Mouse (Mus musculus) CD4-positive, CD25-positive, alpha-beta regulatory T cell, adult 4 months (primary cell): ENCODE measurements around the gene Sez6l. TPM values are rescaled to one million over a fixed set of nuclear protein-coding genes. Genes with fewer than 3 reads are reported as not detected.

Source experiments
- ATAC-seq: one replicate; pipeline ENCODE4 v1.8.0; 2017
- polyA plus RNA-seq, 2 experiments: library from polyadenylated mRNA; unstranded; fragments of 100-300 nt; shearing (Covaris generic); gene quantifications; one replicate each; pipeline ENCODE4 v1.2.1; 2017

Sez6l gene
- not detected for polyA plus RNA-seq

DNA sequence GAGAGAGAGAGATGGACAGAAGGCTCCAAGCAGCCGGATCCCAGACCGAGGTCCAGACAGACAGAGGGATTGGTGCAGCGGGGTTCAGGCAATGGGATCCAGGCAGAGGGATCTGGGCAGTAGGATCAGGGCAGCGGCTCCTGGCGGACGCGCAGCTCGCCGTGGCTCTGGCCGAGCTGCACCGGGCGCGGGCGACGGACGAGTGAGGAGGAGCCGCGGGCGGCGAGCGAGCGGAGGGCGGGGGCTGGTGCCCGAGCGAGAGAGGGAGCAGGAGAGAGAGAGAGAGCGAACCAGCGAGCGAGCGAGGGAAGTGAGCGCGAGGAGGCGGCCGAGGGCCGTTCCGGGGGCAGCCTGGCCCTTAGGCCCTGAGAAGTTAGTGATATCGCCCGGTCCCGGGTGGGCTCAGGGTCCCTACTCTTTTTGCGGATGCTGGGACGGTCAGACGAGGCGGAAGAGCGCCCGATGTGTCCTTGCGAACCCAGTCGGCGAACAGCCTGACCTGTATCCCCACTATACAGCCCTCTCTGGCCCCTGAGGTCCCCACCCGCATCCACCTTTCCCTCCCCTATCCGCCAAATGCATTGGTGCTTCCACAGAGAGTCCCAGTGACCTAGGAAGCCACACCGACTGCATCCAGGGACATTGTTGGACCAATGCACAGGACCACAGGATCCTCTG, at the start of gene Sez6l:
Gene Sez6l, minus strand, starts transcription at position 193 of the 678 bp plus-strand sequence.
- no peak for ATAC-seq

DNA sequence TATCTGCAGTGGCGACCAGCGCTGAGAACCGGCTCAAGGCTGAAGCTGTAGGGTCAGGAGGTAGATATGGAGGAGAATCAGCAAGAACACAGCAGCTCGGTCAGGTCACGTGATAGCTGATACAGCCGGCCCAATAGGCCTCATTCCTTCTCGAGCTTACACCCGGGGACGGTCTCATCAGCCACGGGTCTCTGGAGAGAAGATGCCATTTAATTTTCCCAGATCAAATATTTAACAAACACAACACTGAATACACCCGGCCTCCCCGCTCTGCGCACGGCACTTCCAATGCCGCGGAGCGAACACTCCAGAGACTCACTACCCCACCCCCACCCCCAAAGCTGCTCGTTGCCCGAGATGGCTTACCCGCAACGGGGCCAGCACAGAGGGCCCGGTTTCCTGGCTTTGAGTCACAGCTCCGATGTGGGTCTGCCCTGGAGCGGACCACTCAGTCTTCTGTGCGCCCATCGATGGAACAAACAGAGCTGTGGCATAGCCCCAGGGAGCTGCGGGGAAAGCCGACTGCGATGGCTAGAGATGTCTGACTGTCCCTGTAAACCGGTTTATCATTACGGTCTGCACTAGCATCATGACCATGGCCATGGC, 48.7 kb upstream of the Sez6l start:
- ATAC-seq: no peak

DNA sequence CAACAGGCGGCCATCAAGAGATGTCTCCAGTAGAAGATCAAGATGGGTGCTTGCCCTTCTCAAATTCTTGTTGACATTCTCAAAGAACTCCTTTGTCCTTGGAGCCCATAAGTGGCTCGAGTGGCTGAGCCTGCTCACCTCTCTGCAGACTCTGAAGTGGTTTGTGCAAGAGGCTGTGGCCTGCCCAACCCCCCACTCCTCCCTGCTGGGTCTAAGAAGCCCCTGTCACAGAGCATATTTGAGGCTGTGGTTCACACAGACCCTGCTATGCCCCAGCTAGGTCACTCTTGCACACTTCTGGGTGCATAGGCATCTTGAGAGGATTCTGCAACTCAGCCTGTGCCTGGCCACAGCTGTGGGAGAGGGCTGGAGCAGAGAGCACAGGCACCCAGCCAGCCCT, 46.0 kb upstream of the Sez6l start:
- no peak for ATAC-seq

DNA sequence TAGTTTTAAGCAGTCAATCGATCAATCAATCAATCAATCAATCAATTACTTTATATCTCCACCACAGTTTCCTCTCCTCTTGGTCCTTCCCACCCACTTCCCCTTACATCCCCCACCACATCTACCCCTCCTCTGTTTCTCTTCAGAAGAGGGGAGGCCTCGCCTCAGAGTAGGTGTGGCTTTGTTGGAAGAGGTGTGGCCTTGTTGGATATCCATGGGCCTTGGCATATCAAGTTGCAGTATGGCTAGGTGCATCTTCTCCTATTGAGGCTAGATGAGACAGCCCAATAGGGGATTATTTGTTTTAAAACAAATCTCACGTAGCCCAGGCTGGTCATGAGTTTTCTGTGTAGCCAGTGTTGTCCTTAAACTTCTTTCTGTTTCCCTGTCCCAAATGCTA, 43.3 kb upstream of the Sez6l start:
- no peak for ATAC-seq

DNA sequence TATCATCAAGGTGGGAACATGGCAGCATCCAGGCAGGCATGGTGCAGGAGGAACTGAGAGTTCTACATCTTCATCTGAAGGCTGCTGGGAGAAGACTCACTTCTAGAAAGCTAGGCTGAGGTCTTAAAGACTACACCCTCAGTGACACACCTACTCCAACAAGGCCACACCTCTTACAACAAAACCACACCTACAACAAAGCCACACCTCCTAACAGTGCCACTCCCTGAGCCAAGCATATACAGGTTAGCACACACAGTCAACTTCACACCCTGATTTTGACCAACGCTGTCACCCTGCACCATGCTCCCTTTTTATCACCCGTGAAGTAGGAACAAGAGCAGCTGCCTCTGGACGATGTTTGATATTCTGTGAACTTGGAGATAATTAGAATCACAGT, 42.4 kb upstream of the Sez6l start:
- ATAC-seq: no peak

DNA sequence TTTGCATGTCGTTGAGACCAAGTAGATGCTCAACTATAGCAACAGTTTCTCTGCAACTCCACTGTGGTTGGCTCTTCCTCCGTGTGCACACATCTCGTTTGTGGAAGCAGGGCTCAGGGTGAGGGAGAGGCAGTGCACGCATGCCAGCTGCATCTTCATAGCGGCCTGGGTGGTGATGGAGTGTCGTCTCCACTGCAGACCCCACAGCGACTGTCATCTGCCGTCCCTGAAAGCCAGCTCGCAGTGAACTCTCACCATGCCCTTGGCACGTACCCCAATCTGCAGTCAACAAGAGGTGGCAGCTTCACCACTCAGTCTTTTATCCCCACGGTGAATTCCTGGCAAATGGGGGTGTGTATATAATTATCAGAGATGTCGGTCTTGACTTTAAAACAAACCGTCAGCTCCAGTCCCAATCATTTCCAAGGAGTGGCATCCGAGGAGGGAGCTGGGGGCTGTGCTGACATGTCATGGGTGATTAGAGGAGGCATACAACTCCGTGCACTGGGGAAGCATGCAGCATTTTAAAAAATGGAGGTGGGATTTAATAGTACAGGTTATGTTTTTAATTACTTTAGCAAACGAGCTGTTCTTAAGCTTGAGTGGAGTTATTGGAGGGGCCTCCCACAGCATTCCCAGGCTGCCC, 40.7 kb upstream of the Sez6l start:
- no peak for ATAC-seq

DNA sequence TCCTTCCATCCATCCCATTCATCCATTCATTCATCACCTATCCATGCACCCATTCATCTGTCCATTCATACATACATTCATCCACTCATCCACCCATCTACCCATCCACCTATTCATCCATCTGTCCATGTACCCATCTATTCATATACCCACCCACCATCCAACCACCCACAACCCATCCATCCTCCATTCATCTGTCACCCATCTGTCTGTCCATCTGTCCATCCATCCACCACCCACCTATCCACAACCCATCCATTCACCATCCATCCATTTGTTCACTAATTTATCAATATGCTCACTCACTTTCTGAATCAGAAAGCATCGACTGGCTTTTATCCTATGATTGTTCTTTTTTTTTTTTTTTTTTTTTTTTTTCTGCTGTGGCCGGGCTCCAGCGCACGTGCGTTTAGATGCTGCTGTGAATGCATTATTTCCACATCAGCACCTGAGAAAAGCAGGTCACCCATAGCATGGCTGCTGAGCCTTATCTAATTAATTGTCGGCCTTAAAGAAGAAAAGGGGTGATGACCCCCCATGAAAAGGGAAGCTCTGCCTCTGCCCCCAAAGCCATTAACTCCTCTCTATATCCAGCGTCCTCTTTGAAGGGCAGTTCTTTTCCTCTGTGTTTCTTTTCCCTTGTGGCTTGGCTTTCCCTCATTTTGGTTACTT, 39.1 kb upstream of the Sez6l start:
- ATAC-seq: no peak

DNA sequence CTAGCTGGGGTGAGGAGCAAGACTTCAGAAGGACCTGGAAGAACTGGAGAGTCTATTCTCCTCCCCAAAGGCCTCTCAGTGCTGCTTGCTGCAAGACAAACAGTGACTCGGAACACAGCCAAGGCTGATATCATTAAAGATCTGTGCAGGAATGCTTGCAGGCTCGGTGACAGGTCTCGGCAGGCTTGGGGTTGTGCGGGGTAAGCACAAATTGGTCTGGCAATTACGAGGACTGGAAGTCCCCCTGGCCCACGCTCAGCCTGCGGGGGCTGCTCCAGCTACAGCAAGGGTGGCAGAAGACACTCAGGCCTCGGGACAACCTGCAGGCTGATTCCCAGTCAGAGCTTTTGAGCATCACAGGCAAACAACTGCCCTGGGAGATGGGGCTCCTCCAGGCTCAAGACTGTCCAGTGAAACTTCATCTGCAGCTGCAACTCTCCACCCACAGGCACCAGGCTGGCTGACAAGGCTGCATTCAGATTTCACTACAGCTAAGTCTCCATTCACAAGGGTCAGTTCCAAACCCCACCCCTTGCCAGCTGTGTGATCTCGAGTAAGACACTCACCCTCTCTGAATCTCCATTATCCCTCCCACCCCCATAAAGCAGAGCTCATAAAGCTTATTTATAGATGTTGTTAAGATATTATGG, 31.0 kb upstream of the Sez6l start:
- ATAC-seq: no peak

DNA sequence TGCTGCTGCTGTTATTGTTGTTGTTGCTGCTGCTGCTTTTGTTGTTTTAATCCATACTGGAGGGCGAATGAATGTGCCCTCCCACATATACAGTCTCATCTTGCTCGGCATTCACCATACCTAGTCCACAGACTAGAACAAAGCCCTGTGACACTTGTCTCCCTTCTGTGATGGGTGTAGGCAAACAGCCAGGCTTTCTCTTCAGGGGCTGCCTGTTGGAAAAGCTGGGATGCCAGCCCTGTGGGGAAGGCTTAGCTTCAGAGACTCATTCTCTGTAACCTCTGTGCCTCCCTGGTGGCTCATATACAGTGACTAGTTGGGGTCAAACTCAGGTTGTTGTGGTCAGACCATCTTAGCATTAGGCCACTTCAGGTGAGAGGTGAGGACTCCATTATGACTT, 30.1 kb upstream of the Sez6l start:
- ATAC-seq: no peak

DNA sequence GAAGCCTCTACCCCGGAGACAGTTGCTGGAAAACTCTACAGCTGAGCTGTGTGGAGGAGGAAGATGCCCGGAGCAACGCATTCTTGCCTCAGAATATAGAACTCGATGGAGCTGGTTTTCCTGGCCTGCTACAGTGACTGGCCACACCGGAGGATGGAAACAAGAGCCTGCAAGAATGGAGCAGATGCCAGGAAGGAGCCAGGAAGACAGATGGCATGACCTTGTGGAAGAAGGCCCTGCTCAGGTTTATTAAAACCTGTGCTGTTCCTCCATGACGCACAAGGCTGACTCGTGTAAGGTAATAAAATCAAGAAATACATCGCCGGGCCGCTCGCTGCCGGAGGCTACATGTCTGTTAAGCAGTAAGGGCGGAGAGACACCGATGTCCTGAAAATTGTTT, 28.4 kb upstream of the Sez6l start:
- ATAC-seq: no peak

DNA sequence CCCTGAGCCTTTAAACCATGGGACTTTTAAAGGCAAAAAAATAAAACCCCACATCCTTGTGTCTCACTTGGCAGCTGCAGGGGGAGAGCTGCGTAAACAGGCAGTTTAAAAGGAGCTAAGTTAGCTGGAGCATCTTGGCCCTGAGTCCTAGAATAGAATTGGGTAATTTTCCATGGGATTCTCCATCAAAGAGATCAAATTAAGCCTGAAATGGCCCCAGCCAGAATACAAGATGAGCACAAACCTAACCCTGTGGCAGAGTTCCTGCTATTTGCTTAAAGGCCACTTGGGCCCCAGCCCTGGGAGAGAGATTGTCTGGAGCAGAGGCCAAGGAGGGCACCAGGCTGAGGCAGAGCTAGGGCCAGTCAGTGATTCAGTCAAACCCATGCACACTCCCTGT, 27.3 kb upstream of the Sez6l start:
- ATAC-seq: no peak

DNA sequence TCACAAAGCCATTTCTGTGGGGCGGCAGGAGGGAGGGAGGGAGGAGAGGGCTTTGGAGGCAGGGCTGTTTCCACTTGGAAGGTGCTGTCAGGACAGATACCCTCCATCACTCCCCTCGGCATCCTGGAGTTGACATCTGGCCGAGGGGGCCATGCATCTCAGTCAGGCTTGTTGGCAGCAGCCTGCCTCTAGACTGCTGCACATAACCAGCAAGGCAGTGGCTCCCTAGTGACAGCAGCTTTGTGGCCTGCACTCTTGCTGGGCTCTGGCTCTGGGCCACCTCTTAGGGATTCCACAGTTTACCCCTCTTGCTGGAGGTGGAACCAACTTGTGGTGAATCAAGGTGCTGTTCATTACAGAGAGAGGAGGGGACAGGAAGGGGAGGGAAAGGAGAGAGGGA, 26.6 kb upstream of the Sez6l start:
- no peak for ATAC-seq

DNA sequence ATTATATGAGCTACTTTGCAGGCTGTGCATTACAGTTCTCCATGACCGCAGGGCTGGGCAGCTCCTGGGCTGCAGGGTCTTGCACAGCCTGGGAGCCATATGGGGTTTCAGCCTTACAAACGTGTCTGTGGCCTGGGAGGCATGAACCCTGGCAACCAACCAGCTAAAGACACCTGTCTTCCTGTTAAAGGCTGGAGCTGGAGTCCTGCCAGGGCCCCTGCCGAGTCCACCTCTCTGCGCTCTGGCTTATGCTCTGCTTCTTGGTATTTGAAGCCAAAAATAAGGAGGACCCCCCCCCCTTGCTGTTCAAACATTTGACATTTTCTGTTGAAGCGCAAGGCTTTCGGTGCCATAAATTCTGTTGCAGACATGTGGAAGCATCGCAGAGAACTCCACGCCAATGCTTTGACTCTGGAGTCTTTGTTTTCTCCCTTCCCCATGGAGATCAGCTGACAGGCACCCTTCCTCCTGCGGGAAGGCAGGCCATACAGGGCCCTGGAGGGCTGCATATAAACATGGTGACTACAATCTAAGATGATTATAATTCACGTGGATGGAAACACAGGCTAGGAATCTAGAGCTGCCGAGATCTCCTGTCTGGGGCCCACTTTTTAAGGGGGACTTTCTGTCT, 23.4 kb upstream of the Sez6l start:
- no peak for ATAC-seq

DNA sequence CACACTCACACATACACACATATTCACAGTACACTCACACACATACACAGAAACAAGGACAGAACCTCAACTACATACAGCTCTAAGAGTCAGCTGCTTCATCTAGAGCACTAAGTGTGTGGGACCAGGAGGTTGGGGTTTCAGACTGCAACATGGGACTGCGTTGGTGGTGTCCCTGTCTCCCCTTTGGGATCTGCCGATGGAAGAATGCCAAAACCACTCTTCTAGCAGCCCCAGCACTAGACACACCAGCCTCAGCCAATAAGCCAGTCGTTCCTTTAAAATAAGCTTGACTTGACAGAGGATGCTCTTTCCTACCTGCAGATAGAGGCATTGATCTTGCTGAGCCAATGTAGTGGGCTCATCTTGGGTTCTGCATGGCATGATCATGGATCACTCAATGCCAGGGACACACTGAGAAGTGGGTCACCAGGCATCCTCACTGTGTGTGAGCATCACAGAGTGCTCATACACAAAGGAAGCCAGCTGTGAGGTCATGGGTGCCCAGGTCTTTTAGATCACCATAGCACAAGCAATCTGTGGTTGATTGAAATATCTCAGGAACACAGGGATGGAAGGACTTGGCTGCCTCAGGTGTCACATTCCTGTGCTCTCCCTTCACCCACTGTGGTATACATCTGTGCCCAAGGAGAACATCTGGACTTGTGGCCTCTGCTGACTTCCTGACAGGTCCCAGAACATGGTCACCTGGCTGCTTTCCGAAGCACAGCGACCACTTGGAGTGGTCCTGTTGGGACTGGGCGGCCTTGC, 22.7 kb upstream of the Sez6l start:
- ATAC-seq: no peak

DNA sequence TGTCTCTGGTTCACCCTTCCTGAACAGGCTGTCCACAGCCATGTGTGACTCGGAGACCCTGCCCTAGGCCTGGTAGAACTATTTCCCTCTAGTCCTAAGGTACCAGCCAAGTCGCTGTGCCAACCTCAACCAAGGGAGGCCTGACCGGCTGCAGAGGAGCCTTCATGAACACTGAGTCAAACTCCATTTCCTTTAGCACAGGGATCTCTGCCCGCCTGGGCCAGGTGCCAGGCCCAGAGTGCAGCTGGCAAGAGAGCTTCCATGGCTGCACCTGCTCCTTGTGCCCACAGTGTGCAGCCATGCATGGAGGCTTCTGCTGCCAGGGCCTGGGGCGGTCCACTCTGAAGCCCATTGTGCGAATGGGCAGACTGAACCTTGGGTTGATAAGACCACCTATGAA, 20.9 kb upstream of the Sez6l start:
- ATAC-seq: no peak

DNA sequence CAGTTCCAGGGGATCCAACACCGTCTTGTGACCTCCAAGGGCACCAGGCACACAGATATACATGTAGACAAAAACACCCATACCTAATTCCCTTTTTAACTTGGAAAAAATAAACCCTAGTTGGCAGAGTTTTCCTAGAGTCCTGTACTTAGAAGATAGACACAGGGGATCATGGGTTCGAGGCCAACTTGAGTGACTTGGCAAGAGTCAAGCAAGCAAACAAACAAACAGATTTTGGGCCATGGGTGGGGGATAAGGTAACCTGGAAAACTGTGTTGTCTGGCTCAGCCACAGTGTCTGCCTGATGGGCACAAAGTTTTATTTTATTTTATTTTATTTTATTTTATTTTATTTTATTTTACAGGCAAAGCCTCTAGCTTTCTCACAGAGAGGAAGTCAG, 20.3 kb upstream of the Sez6l start:
- ATAC-seq: no peak

DNA sequence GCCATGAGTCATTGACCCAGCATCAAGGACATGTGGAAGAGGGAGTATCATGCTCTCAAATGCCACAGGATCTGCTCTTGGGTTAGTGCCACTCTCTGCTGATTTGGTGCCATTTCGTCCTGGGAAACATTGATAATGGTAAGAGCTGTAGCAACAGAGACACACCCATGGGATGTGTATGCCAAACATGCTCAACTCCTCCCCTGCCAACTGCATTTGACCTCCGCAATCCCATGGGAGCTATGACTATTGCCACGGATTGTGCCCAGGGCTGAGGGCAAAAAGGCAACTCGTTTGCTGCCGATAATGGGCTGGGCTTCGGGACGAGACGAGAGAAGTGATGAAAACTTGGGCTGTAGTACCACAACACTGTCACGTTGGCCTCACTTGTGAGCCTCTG, 19.7 kb upstream of the Sez6l start:
- ATAC-seq: no peak

DNA sequence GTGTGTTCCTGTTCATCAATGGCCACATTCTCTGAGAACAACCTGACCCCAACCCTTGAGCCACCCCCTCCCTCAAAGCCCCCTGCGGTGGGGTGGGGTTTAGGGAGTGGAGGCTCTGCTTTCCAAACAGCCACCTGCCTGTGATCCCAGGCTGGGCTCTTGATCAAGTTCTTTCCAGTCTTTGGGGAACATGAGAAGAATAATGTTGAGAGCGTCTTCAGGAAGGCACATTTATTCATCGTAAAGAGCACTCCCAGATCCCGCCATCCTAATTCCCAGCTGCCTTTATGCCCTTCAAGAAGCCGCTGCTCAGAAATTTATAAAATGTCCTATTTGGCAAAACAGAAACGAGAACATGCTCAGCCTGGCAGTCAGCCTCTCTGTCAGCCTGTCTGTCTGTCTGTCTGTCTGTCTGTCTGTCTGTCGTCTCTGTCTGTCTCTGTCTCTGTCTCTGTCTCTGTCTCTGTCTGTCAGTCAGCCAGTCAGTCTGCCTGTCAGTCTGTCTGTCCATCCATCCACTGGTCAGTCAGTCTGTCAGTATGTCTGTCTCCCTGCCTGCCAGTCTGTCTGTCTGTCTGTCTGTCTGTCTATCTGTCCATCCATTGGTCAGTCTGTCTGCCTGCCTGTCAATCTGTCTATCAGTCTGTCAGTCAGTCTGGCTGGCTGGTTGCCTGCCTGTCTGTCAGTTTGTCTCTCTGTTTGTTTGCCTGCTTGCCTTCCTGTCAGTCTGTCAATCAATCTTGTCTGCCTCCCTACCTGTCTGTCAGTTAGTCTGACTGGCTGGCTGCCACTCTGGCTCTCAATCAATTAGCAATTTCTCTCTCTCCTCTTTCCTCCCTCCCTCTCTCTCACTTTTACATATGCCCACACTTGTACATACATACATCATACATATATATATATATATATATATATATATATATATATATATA, 19.0 kb upstream of the Sez6l start:
- no peak for ATAC-seq

DNA sequence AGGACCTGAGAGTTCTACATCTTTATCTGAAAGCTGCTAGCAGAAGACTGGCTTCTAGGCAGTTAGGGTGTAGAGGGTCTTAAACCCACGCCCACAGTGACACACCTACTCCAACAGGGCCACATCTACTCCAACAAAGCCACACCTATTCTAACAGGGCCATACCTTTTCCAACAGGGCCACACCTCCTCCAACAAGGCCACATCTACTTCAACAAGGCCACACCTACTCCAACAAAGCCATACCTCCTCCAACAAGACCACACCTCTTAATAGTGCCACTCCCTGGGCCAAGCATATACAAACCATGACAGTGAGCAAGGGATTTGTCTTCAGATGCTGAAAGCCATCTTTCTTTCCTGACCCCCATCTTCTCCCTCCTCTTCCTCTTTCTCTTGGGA, 14.7 kb upstream of the Sez6l start:
- ATAC-seq: no peak

DNA sequence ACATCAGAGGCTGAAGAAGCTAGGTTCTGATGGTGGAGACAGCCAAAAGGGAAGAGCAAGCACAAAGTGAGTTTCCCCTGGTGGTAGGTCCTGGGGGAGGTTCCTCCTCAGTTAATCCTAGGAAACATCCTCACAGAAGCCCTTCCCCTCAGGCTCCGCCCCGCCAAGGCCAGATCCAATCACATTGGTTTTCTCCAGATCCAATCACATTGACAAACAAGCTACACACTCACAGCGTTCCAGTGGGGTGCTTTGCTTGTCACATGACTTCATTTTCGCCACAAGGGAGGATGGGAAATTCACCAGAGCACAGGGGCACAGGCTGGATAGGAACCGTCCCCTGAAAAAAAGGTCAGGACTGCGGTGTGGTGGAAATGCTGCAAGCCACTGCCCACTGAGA, 9.1 kb upstream of the Sez6l start:
- no peak for ATAC-seq
